Mouse (Mus musculus) embryo, embryonic 10 days (tissue): ENCODE data around the gene Hist1h2be.
"Not testable (repeated sequence)": the region's sequence is repeated elsewhere in the genome, so short reads cannot be mapped to it uniquely, and the experiment has no call there.

ENCODE experiments used
- DNase-seq: peaks from one replicate; pipeline ENCODE4 v3.0.0-alpha.2; 2015; ENCODE audit warnings: low spot score

The Hist1h2be gene

GRCm38 (mm10) chr13:23573034-23573897 is 47.7 kb downstream of the Hist1h2be start:
- not testable (repeated sequence) for DNase-seq

- DNase-seq = peak; percentile 54
Observed at GRCm38 (mm10) chr13:23572218-23573033, 48.5 kb downstream of the Hist1h2be start.

GRCm38 (mm10) chr13:23571504-23572217 is 49.3 kb downstream of the Hist1h2be start:
- DNase-seq = peak; percentile 68

DNA sequence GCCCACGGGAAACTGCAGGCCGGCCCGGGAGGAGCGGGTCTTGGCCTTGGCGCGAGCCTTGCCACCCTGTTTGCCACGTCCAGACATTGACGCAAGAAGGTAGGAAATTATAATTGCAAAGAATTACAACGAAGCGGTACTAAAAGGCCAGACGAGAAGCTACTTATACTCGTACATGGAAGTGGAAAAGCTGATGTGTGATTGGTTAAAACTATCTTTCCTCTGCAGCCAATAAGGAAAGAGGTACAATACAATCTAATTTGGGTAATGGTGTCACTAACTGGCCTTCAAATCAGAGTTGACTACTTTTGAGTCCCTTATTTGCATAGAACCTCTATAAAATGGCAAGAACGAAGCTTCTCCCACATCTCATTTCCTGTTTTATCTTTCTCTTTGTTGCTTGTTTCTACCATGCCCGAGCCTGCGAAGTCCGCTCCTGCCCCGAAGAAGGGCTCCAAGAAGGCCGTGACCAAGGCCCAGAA is 49.9 kb downstream of the Hist1h2be start, which contains the start of the genes Hist1h2ae and Hist1h2bg:
Hist1h2ae (minus strand) TSS at position 199 of the 482 bp plus-strand sequence.
Hist1h2bg (plus strand) TSS at position 375 of the 482 bp plus-strand sequence.
- DNase-seq = peak; percentile 94

- DNase-seq = not testable (repeated sequence)
Observed at GRCm38 (mm10) chr13:23570261-23571021, 50.5 kb downstream of the Hist1h2be start.

DNA sequence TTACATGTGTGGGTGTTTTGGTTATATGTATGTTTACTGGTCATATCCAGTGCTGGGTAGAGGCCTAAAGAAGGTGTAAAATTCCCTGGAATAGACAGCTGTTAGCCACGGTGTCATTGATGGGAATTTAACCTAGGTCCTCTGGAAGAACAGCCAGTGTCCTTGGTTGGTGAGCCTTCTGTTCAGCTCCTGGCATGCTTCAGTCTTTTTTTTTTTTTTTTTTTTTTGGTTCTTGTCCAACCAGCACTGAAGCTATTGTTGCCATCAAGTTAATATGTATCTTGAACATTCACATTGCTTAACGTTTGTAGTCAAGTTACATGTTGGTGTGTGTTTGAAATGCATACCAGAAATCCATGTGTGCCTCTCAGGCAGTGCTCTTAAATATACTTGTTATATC is 56.4 kb downstream of the Hist1h2be start:
- no peak for DNase-seq

DNA sequence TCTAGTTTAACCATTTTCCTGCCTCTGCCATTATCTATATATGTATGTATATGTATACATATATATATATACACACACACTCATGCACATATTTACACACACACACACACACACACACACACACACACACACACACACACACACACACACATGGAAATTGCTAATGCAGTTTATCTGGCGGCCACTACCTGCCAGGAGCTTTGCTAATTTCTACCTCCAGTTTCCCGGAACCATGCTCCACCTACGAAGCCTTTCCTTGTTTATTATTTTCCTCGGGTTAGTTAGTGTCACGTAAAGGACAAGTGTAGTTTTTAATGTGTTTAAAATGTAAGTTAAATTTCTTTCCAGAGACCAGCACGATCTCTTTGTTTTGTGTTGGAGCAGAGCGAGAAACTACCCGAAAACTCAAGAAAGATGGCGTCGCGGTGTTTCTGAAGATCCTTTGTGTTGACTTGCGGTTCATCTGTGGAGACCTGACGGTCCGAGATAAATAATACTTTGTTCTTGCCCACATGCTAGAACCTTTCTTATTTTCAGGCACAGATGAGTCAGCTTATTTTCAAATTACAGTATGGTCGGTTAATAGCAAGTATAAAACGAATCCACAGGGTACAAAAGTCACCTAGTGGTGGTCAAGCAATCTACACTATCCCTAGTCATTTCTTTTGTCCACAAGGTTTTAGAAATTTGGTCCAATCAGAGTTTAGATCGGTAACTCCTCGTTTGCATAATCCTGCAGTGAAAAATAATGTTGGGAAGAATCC is 58.0 kb downstream of the Hist1h2be start:
- DNase-seq = peak; percentile 78

GRCm38 (mm10) chr13:23561883-23562659 is 58.9 kb downstream of the Hist1h2be start, which contains the start of gene Hist1h3e:
TSS of gene Hist1h3e (minus strand) at chr13:23562369.
- peak; percentile 98 for DNase-seq

GRCm38 (mm10) chr13:23561531-23561882 is 59.4 kb downstream of the Hist1h2be start:
- not testable (repeated sequence) for DNase-seq

- not testable (repeated sequence) for DNase-seq
Observed at GRCm38 (mm10) chr13:23560699-23561098, 60.2 kb downstream of the Hist1h2be start.

DNA sequence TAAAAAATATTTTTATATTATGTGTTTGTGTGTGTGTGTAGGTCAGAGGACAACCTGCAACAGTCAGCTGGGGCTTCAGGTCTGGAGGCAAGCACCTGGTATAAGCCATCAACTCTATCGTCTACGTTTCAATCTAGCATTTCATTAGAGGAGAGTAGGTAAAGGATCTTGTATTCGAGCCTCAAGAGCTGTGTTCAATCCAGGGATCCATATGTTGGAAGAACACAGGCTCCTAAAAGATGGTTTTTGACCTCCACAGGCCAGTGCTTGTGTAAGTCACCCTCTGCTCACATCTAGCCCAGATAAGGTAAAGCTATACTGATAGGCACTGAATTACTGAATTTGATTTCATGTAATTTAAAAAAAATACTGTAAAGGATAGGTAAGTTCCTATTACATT is 64.0 kb downstream of the Hist1h2be start:
- peak; percentile 24 for DNase-seq

DNA sequence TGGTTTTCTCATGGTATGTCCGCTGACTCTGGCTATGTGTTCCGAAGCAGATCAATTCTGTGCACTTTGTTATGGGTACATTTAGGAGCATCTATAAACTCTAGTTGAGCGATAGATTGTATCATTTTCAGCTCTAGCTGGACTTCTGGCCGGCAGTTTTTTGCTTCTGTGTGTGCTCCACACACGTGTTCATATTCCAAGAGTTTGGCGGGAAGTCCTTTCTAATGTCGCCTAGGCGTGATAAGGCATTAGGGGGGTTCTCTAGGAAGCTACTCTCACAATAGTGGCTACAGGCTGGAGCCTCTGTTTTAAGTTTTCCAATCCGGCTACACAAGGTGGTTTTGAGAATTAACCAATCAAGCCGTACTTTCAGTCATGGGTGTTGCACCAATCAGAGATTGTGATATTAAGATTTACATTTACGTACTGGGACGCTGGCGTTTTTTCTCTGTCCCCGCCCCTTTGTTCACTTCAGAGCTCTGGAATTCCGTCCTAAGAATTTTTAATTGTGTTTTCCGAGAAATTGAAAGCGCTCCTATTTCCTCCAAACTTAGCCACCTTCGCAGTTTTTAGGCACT is 65.0 kb downstream of the Hist1h2be start:
- DNase-seq = peak; percentile 93

DNA sequence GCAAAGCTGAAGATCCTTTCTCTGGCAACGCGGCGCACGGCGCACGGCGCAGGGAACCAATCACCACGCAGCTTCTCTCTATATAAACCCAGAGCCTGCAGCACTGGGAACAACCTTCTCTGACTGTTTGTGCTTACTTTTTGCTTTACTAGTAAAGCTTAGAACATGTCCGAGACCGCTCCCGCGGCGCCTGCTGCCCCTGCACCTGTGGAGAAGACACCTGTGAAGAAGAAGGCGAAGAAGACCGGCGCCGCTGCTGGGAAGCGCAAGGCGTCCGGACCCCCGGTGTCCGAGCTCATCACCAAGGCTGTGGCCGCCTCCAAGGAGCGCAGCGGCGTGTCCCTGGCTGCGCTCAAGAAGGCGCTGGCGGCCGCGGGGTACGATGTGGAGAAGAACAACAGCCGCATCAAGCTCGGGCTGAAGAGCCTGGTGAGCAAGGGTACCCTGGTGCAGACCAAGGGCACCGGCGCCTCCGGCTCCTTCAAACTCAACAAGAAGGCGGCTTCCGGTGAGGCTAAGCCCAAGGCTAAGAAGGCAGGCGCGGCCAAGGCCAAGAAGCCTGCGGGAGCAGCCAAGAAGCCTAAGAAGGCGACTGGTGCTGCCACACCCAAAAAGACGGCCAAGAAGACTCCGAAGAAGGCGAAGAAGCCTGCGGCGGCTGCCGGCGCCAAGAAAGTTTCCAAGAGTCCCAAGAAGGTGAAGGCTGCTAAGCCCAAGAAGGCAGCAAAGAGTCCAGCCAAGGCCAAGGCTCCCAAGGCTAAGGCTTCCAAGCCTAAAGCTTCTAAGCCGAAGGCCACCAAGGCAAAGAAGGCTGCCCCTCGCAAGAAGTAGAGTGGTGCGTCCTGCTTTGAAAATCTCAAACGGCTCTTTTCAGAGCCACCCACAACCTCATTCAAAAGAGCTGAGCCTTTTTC is 65.7 kb downstream of the Hist1h2be start:
- peak; percentile 92 for DNase-seq

DNA sequence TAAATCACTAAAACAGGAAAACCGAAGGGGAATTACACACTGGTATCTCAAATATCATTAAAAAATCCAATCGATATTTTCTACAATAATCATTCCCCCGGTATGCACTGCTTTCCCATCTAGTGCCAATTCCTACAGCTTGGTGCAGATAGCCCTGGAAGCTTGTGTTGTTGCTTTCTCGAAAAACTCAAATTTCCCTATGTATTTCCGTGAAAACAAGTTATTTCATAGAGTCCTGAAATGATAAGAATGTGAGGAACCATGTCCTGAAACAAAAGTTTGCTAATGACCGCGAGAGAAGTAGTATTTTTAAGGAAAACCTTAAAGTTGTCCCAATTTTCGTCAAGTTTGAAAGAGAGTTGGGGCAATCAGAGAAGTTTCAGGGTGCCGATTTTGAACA is 66.5 kb downstream of the Hist1h2be start:
- DNase-seq = no peak

- no peak for DNase-seq
Observed at GRCm38 (mm10) chr13:23552962-23553361, 68.0 kb downstream of the Hist1h2be start, which contains the start of gene Hist1h1d. TSS of gene Hist1h1d (plus strand) at chr13:23553262.

GRCm38 (mm10) chr13:23551931-23552914 is 68.7 kb downstream of the Hist1h2be start:
- DNase-seq = peak; percentile 12
